Mouse (Mus musculus) spleen, adult 2 months (tissue): ENCODE measurements at regions not wholly inside any gene's neighbourhood (a gene's known extent, or its start where the extent isn't known, plus 50 kb on each side); places are given as distances from the start of the nearest gene placed in this dataset.

Source experiments
- DNase-seq, 2 experiments: peaks; one replicate each; pipeline versions ENCODE4 v3.0.0 to v3.0.0-alpha.2; 2012 to 2021; ENCODE audit warnings: low spot score in 2 of 2, low read depth in 1 of 2
- H3K27ac ChIP-seq: fragments of 200-500 bp; 2 replicates; pipeline ENCODE4 v1.5.1; 2012; ENCODE audit warnings: low read length, inconsistent platforms; ENCODE audit not compliant: insufficient read depth
- H3K27me3 ChIP-seq: fragments of 200-500 bp; 2 replicates; pipeline ENCODE4 v1.6.1; 2012; ENCODE audit warnings: mild to moderate bottlenecking, moderate library complexity, low read length, inconsistent platforms; ENCODE audit not compliant: control insufficient read depth, insufficient read depth
- H3K36me3 ChIP-seq: fragments of 200-500 bp; 2 replicates; pipeline ENCODE4 v1.6.1; 2012; ENCODE audit warnings: mild to moderate bottlenecking, low read length, inconsistent platforms; ENCODE audit not compliant: control insufficient read depth, insufficient read depth
- H3K4me1 ChIP-seq: fragments of 200-500 bp; 2 replicates; pipeline ENCODE4 v1.6.1; 2011; ENCODE audit warnings: inconsistent platforms; ENCODE audit not compliant: control insufficient read depth, insufficient read depth, insufficient read length
- H3K4me3 ChIP-seq: fragments of 200-500 bp; 2 replicates; pipeline ENCODE4 v1.5.1; 2011; ENCODE audit warnings: mild to moderate bottlenecking, inconsistent platforms; ENCODE audit not compliant: insufficient read depth, insufficient read length; ENCODE audit errors: extremely low read depth
- CTCF ChIP-seq: fragments of 200-500 bp; IDR thresholded peaks from 2 replicates; pipeline ENCODE4 v1.5.1; 2011; ENCODE audit warnings: mild to moderate bottlenecking, inconsistent platforms; ENCODE audit not compliant: insufficient read depth, insufficient read length, insufficient replicate concordance; ENCODE audit errors: extremely low read depth
- POLR2A ChIP-seq: fragments of 200-500 bp; IDR thresholded peaks from 2 replicates; pipeline ENCODE4 v1.6.1; 2011; ENCODE audit warnings: low read depth, low read length, inconsistent platforms
- WGBS: fragments of 180-500 bp; shearing (Covaris S2); methylation state at CpG from one replicate; pipeline ENCODE4 v1.1.7; 2018; 5-methylcytosine and 5-hydroxymethylcytosine counted together

DNA sequence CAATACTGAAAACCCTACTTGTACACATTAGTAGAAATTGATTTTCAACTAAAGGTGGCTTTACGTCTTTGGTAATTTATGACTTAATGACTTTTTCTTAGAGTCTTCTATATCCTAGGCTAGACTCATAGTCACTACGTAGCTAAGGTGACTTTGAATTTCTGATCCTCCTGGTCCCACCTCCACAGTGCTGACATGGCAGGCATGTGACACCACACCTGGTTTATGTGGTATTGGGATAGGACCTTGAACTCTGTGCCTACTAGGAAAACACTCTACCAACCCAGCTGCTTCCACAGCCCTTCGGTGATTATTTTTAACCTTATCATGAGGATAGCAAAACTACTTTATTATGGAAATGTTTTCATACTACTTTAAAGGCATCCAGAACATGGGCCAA, 51.5 kb upstream of the D7Ertd443e start:
- Histone ChIP-seq H3K36me3 (no peaks in the 10 kb centered on the region), H3K27ac (no peak overlapping the region), H3K27me3 (no peaks in the 10 kb centered on the region), H3K4me3 (no peak overlapping the region), H3K4me1 (no peaks in the 10 kb centered on the region)
- TF ChIP-seq CTCF (no peak), POLR2A (no peak)
- no peak for DNase-seq
- 93% methylated on average over 3 of the region's 3 CpGs for WGBS

DNA sequence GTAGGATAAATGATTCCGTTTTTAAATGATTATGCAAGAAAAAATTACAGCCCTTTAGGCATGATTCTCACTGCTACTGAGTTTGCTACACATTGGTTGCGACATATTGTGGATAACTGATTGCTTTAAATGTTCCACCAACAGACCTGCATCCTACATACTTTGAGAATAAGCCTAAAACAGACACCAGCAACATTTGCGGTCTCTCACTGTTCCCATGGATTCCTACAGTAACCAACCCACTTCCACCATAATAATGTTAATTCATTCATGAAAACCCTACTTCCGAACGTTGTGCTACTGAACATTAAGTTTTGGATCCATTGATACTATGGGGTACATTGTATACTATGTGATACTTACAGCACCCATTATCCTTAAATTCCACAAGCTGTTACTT, 53.8 kb upstream of the D7Ertd443e start:
- DNase-seq, result no peak
- Histone ChIP-seq H3K4me1 (no peaks in the 10 kb centered on the region), H3K4me3 (no peak overlapping the region), H3K27ac (no peak overlapping the region), H3K36me3 (no peaks in the 10 kb centered on the region), H3K27me3 (no peaks in the 10 kb centered on the region)
- WGBS, result 94% methylated on average over 5 of the region's 5 CpGs
- TF ChIP-seq POLR2A (no peak), CTCF (no peak)

DNA sequence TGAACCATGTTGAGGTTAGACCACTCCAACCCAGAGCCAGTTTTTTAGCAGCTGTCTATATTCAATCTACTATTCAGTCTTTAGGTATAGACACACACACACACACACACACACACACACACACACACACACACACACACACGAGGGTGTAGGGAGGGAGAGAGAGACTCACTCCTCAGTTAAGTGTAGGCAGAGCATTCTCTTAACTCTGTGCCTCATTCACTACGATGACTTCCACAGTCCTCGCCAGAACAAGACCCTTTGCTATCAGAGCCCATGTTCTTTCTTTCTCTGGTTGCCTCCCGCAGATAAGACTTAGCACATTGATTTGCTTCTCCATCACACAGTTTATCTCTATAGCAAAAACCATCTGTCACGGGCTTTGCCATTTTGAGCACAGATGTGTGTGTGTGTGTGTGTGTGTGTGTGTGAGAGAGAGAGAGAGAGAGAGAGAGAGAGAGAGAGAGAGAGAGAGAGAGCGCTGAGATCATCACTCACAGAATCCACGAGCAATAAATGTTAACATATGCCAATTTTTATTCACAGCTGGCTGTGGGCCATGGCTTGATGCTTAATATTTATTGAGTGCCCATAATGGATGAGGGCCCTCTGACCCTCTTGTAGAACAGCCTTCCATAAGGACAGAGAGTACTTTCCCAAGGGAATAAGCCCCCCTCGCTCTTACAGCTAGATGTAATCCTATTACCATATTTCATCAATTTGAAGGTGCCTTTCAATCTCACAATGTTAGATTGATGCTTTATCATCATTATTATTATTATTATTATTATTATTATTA, 59.7 kb upstream of the D7Ertd443e start:
- H3K4me1 ChIP-seq, result no peaks in the 10 kb centered on the region
- 79% methylated on average over 8 of the region's 8 CpGs for WGBS
- H3K27ac ChIP-seq, result no peak overlapping the region
- no peaks in the 10 kb centered on the region for H3K36me3 ChIP-seq
- no peaks in the 10 kb centered on the region for H3K27me3 ChIP-seq
- TF ChIP-seq CTCF (no peak), POLR2A (no peak)
- H3K4me3 ChIP-seq, result no peak overlapping the region
- DNase-seq, result no peak

DNA sequence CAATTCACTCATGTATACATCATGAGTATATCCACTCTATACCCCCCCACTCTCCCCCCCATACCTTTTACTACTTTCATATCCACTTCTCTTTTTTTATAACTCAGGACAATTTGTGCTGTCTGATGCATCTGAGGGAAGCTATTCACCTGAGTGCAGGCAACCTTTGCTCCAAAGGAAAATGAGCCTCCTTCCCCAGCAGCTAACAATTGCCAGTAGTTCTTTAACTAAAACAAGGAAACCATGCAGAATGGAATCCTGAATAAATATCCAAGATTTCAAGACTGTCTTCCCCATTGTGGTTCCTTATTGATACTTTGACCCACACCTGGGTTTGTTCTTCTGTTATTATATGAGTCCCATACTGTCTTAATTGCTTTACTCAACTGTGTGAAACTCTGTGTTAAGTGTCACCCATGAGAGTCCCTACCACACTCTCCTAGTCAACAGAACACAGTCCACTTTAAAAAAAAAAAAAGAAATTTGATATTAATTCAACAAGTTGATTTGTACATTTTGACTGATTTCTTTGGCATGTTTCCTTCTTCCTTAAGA, 62.3 kb upstream of the D7Ertd443e start:
- H3K4me3 ChIP-seq, result no peak overlapping the region
- TF ChIP-seq CTCF, result no peak
- no peak for TF ChIP-seq POLR2A
- H3K36me3 ChIP-seq, result no peaks in the 10 kb centered on the region
- no peak overlapping the region for H3K27ac ChIP-seq
- DNase-seq, result no peak
- H3K4me1 ChIP-seq, result no peaks in the 10 kb centered on the region
- H3K27me3 ChIP-seq, result no peaks in the 10 kb centered on the region

DNA sequence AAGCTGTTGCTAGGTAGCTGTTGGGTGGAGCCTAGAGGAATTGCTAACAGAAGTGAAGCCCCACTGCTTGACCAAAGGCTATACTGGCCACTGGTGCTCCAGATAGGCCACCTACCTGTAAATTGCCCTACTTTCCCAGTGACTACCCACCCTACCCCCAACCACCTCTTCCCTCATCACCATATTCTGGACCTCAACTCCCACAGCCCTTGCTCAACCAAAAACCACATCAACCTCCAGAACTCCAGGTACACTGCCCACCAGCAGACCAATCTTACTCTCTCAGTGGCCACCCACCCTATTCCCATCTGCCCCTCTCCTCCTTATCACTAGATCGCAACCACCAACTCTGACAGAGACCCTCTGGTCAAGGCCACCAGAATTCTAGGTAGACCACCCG, 63.4 kb upstream of the D7Ertd443e start:
- no peak for TF ChIP-seq POLR2A
- Histone ChIP-seq H3K27me3 (no peaks in the 10 kb centered on the region), H3K27ac (no peak overlapping the region), H3K4me1 (no peaks in the 10 kb centered on the region), H3K4me3 (no peak overlapping the region), H3K36me3 (no peaks in the 10 kb centered on the region)
- no peak for DNase-seq
- WGBS, result 79% methylated on average over 2 of the region's 2 CpGs

DNA sequence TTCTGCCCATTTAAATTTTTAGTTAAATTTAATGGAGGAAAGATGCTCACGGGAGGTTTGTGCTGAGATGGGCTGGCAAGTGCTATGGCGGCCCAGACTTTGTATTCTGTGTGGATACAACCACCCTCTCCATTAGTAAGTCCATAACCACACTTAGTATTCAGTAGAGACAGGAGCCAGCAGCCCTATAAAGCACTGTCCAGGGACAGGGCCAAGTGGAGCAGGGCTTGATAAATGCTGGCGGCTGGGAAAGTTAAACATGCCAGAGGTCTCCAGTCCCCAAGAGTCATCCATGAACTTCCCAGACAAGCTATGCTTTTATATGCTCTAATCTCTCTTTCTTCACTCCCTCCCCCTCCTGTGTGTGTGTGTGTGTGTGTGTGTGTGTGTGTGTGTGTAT, 77.2 kb upstream of the D7Ertd443e start:
- H3K27me3 ChIP-seq, result no peaks in the 10 kb centered on the region
- H3K36me3 ChIP-seq, result no peaks in the 10 kb centered on the region
- H3K4me3 ChIP-seq, result no peak overlapping the region
- H3K4me1 ChIP-seq, result no peaks in the 10 kb centered on the region
- TF ChIP-seq CTCF, result no peak
- TF ChIP-seq POLR2A, result no peak
- no peak overlapping the region for H3K27ac ChIP-seq
- no peak for DNase-seq
- 95% methylated on average over 3 of the region's 3 CpGs for WGBS

DNA sequence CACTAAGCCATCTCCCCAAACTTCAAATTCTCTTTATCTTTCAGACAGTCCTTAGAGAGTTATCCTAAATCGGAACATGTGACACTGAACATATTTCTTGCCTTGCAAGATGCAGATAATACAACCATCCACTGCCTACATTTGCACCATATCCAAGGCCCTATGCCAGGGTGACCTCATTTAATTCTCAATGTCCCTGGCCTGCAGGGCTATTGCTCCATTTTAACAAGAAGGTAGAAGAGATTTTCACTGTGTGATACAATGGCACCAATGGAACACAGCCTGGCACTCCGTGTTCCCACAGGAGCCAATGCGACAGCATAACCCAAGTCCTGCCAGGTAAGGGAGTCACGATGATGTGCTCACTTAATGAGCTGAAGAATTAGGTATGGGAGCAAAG, 77.9 kb upstream of the D7Ertd443e start:
- DNase-seq, result no peak
- no peak overlapping the region for H3K4me3 ChIP-seq
- H3K36me3 ChIP-seq, result no peaks in the 10 kb centered on the region
- no peak for TF ChIP-seq POLR2A
- no peaks in the 10 kb centered on the region for H3K4me1 ChIP-seq
- H3K27ac ChIP-seq, result no peak overlapping the region
- H3K27me3 ChIP-seq, result no peaks in the 10 kb centered on the region
- 93% methylated on average over 4 of the region's 4 CpGs for WGBS
